Mouse (Mus musculus): ENCODE results near the gene Sytl2.

The Sytl2 gene

DNA sequence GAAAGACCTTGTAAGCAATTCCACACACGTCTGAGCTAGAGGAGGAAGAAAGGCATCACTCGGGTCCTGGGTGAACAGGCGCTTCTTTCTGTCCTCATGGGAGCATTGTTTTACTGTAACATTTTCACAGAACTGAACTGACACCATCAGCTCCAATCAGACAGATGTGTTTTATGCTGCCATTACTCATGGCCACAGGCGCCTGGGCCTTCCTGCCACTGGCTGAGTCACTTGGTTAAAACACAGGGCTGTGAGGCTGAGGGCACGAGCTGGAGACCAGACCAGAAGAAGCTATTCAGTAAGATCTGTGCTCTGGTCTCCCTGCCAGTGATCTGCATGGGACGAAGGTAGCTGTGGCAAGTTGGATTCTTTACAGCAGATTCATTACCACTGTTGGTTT is 6.0 kb downstream of the Sytl2 start:
- CTCF ChIA-PET: interaction anchor here (0.5 kb wide), 1 partner anchor 61 kb away, joined by 3 read pairs; no protein-coding TSS in a partner anchor

DNA sequence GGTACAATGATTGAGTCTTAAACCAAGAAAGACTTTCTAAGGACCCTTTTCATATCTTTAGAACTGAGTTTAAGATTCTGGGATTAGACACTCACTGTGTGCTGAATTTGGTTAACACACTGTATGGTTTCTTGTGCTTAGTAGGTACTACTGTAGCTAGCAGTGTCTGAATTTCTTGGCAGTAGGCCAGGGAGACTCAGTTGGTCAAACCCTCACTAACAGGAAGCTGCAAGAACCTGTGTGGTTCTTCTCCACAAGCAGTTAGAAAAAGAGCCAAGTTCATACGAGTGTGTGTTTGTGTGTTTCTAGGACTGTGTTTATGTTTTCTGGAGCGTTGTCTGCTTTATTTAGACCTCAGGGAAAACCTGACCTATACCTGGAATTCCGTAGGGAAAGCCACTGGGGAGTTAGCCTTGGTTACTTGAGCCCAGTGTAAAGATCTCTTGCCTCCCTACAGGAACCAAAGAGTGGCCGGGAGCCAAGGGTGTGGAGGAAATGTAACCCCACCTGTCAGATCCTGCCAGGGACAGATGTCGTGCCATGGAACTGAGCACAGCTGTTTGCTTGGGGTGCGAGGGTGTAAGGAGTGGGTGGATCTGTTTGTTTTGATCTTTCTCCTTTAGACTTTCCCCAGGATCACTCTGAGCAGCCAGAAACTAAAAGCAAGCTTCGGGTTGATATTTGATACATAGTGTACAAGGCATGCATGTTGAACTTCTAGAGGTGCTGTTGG is 10.3 kb downstream of the Sytl2 start:
- CTCF ChIA-PET: no interaction called here

DNA sequence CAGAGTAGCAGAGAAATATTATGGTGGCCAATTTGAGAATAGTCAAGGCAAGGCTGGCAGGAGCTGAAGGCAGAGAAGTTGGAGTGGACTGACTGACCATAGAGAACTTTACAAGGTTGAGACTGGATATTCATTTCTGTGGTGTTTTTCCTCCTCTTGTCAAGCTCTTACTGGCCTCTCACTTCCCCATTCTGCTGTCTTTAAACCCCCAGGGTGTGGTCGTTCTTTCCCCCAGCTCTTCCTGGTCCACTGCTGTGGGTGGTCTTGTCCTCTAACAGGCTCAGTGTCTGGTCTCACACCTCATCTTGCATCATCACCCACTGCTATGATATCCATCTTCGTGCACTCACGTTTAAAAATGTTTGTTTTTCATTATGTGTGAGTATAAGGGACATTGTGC is 11.4 kb downstream of the Sytl2 start:
- CTCF ChIA-PET: no interaction called here

DNA sequence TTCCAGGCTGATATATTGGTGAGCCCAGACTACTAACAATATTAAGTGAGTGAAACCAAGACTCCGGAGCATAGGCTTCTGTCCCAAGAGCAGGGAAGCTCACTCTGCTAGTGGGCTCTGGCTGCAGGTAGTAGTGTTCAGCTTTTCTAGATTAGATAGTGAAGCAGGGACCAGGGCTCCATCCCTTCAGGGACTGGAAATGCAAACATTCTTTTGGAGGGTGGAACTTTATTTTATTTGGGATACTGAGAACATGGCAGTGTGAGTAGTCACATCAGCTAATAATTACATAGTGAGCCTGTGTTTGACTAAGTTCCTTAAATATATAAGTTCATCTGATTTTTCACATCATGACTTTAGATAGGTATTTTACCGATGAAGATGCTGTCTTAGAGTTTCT is 14.8 kb downstream of the Sytl2 start:
- CTCF ChIA-PET: no interaction called here

DNA sequence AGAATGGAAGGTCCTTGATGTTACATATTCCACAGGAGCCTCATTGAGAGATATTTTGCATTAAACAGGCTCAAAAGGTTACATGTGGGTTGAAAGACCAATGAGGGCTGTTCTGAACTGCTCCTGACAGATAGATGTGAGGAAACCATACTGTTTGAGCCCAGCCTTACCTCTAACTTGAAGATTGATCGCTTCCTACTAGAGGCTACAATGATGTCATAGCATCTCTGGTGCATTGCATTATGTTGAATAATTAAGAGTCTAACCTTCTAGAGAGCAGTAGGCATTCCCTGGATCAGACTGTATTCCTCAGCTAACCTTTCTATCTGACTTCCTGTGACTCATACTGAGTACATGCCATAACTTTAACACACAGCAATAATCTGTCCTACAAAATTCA is 17.4 kb downstream of the Sytl2 start:
- CTCF ChIA-PET: no interaction called here

DNA sequence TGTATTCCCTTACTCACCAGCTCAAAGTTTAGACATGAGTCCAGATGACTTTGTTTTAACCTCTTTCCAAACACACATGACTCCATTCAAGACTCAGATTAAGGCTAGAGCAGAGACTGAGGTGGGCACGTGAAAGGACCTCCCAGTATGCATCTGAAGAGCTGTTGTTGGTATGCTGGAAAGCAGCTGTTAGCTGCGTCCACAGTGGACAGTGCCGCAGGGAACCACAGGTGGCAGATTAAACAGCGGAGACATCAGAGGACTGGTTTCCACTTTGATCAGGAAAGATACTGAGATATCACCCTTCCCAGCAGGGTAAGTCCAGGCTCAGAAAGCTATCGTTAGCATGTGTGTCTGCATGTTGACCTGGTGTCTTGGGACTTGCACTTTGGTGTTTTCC is 18.1 kb downstream of the Sytl2 start:
- CTCF ChIA-PET: no interaction called here

DNA sequence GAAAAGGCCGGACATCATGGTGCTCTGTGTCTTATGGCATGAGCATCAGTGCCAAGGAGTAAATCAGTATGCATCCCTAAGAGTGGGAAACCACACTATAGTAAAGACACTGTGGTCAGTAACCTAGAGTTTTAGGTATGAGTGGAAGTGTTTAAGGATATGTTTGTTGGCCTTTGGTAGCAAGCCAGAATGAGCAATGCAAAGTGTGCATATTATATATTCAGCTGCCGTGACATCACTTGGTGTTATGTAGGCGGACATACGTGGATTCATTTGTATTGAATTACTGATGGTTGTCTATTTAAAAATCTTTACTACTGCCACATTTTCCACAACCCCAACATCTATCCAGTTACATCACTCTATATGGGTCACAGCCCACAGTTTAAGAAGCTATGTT is 23.1 kb downstream of the Sytl2 start:
- CTCF ChIA-PET: no interaction called here

DNA sequence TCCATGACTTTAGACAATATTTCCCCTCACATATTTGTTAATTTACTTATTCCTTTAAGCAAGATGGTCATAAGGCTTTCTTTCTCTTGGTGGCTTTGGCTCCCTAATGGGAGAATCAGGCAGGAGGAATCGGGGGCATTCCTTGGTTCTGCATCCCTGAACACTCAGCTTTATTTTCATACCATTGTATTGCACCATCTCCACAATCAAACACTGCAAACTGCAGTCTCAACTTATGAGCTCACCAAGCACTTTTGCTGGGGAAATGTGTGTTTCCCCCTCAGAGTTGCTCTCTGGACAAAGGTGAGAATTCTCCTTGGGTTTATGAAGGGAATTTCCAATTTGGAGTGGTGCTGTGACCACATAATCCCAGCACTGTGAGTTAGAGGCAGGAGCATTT is 28.1 kb downstream of the Sytl2 start:
- CTCF ChIA-PET: no interaction called here

DNA sequence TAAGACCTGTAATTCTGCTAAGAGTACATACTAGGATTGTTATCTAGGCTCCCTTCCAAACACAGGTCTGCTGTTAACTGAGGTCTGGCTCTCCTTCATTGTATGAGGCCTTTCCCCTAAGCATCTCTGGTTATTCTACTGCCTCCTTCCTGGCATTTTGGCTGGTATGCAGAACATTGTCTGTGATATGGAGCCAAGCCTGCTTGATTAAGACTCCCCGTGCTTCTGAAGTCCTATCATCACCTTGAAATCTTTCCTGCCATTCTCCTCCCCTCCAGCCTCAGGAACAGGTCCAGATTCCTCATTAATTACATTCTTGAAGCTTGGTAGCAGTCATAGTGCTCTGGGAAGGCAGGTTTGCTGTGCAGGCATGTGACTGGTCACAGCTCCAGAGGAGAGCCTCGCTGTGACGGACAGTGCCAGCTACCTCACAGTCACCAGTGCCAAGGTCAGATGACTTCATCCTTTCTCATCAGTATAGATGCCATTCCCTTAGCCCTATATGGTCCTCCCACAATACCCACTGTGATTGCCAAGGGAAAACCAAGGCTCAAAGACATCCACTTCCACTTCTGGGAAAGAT is 30.5 kb downstream of the Sytl2 start:
- CTCF ChIA-PET: no interaction called here

DNA sequence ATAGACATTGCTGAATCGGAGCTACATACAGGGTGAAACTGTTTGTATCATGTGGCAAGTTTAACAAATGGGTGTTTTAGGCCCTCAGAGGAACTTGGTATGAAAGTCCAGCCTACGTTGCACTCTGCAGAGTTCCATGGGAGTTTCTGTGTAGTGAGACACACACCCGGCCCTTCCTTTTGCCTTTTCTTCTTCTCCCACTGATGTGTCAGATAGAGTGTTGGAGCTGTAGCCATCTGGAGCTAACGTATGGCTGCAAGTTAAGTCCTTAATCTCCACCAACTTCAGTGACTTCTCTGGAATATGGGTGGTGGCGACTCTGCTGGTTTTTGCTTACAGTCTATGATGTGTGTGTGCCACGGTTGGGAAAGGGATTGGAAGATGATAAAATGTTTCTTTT is 32.3 kb downstream of the Sytl2 start:
- CTCF ChIA-PET: no interaction called here

DNA sequence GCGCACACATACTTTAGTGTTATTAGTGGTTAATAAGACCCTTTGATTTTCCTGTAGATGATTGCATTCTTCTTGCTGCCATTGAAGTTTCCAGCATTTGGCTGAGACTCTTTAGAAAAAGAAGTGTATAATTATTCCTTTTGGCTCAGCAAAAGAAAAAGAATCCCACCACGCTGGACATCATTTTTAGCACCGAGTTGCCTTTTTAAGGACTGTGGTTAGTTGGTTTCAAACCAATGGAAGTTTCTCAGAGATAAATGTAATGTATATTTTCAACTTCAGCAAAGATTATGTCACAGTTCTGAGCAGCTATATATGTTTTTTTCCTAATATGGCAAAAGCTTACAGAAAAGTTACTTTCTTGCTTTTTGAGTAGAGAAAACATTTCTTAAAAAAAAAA is 32.8 kb downstream of the Sytl2 start:
- CTCF ChIA-PET: no interaction called here

DNA sequence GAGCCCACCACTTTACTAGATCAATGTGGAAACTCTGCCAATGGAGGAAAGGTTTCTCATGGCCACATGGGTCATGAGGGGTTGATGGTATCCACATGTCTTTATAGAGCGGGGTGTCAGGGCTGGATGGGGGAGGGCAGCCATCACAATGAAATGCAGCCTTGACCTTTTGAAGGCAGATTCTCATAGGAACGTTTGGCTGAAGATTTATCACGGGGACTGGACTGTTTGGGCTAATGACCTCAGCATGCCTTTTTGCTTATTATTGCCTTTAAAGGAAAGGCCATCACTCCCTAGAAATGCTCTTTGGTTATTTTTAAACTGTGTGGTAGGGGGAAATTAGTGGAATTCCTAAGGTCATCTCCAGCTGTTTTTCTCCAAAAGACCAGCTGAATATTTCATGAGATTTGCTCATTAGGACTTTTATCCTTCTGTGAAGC is 33.7 kb downstream of the Sytl2 start:
- CTCF ChIA-PET: no interaction called here

DNA sequence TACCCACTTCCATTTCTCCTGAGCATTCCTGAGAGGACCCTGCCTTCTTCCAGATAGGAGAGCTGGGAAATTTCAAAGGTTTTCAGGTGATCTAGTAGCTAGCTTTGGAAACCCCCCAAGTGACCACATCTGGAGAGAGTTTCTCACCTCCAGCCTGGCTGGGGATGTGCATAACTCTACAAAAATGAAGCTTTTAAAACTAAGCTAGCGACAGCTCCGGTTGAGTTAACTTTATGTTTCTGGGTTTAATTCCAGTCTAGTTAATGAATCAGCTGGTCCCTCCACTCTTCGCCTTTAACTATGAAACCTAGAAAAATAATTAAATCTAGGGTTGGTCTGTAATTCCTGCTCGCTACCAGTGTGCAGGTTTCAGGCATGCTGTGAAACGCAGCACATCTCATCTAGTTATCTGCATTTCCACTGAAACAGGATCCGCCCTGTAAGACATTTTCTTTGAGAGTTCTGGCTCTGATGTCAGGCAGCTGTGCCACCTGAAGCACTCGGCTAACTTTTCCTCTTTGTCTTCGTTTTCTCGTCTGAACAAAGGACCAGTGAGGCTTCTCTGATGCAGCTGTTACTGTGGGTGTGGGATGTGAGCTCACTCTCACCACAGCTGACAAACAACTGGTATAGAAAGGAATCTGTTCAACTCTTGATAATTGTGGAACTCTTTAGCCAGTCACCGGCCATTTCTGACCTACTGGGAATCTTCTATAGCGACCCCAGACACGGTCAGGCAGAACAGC is 39.3 kb downstream of the Sytl2 start:
- CTCF ChIA-PET: no interaction called here

DNA sequence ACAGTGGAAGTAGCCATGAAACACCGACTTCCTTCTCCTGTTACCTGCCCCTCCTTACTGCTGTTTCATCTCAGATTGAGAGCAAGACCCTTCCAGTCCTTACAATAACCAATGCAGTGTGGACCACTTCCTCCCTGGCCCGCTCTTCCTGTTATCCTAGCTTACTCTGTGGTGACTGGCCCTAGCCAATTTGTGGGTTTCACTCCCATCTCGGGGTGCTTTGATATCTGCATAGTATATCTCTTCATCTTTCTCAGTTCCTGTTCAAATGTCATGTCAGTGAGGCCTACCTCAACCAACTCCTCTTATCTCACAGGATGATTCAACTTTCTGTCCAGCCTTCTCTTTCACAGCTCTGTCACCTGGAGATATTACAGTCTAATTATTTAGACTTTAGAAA is 42.9 kb downstream of the Sytl2 start:
- CTCF ChIA-PET: no interaction called here

DNA sequence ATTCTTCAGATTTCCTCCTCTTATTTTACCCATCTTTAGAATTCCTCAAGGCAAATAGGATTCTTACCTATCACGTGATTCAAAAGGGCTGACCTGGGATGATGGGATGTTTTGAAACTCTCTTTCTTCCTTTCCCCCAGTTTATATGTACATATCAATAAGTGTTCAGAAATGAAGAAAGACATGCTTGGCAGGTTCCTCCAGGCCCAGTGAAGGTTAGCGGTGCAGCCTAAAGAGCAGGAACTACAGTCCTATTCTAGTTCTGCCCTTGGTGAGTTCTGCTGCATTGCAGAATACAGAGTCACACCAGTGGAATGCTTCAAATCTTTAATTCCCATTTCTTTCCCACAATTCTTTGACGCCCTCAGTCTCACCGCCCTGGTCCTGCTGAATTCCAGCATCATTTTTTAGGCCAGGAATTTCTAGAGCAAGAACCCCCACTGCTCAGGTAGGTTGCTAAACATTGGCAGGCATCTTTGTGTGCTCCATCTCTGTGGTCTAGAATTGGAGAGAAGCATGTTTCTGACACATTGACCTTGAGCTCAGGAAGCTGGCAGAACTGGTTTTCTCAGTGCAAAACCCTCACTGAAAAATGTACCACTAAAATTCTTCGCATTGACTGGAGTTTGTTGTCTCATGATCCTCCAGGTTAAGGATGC is 45.9 kb downstream of the Sytl2 start:
- CTCF ChIA-PET: no interaction called here

DNA sequence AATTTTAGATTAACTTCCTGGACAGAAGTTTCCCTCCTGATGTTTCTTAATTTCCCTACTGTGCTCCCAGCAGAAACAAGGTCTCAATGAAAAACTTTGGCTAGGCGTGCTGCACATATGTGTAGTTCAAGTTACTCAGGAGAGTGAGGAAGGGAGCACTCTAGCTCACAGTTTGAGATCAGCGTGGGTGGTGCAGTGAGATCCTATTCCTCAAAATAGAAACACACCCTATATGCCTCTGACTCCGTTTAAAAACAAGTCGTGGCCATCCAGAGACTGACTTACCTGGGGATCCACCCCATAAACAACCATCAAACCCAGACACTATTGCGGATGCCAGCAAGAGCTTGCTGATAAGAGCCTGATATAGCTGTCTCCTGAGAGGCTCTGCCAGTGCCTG is 47.0 kb downstream of the Sytl2 start:
- CTCF ChIA-PET: no interaction called here

DNA sequence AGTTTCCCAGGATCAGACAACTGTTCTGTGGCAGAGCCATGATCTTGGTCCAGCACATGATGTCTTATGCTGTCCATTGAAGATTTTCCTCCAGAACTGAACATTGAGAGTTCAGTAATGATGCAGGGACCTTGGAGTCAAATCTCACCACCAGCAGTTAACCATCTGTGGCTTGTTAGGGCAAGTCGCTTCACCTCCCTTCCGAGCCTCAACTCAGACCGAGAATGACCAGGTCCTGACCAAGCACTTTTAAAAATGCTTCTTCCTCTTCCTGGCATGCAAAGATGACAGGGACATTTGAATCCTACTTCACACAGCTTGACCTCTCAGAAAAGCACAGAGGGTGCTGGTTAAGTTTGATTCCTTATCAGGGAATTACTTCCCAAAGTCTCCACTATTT is 50.1 kb downstream of the Sytl2 start:
- CTCF ChIA-PET: no interaction called here

DNA sequence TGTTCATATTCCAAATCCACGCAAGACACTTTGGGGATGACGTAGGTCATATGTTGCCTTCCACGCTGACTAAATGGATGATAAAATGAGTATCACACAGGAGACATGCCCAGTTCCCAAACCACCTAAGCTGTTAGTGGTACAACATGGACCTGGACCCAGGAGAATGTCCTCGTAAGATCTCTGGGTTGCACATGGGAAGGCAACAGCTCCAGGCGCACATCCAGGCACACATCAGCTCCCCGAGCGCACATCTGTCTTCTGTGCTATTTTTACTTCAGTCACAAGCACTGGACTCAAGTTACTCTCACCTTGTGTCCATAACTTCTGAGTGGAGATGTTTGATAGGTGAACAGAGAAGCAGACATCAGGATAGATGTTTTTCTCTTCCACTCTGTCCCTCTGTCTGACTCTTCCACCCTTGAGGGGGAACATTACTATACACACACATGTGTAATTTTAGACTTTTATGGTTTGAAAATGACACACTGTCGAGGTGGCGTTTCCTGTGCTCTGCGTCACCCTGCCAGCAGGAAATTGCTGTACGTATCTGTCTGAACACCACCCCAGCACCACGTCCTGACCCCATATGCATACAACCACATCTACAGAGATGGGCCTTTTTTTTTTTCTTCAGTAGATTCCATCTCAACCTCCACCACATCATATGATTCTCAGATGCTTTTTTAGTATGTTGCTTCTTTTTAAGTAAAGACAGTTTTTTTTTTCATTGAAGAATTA is 51.6 kb downstream of the Sytl2 start:
- CTCF ChIA-PET: no interaction called here

DNA sequence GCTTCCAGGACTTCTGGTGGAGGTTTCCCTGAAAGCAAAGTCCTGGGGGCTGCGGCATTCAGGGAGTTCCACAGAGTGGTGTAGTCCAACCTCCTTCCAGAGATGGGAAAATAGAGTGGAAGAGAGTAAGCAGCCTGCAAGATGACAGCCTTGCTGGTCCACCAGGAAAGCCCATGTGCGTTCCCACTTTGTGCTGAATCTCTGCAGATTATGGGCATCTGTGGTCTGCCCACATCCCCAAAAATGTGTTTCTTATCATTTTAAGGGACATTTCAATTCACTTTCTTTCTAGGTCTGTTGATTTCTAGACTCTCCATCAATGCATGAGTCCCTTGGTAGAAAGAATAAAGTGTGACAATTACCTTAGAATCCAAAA is 52.2 kb downstream of the Sytl2 start:
- CTCF ChIA-PET: no interaction called here

DNA sequence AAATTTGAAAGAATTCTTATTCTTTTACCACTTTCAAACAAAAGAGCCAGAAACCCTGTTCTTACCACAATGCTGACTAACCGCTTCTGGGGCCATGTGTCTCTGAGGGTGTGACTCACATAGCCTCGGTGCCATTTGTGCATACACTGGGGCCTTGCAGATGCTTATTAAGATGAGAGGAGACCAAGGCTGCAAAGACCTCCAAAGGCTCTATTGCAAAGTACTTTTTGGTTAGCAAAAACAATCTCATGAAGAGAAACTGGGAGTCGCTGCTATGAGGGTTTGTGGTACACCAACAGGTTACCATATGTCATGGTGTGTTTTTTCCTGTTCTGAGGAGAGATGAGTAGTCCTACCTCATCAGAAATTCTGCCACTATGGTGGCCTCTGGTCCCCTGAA is 53.4 kb downstream of the Sytl2 start:
- CTCF ChIA-PET: no interaction called here

DNA sequence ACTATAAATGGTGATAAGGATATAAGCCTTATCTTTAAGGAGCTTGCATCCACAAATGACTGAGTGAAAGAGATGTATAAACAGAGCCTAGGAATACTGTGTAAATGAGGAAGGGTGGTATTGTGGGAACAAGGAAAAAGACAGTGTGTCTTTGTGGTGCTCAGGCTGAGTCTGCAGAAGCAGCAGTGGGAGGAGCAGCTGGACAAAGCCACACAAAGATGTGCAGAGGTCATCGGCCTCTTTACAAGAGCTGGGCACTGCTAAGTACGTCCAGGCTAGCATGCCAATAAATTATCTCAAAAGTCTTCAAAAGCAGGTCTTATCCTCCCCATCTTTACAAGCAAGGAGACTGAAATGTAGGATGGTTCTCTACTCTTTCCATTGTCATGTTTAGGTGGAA is 53.9 kb downstream of the Sytl2 start:
- CTCF ChIA-PET: no interaction called here

DNA sequence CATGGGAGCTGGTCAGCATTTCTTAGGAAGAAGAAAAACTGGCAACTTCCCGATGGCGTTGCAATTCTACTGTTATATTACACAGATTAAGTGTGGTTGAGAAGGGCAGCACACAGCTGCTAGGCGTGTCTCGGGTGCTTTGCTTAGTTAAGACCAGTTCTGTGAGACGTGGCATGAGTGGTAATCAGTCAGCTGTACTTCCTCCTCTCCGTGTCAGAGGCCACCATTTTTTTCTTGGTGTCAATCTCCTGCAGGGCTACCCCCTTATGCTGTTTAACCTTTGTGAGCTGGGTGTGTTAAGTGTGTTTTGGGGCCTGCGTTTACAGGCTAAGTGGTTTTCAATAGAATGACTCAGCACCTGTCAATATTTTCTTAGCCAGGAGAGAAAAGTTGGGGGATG is 60.7 kb downstream of the Sytl2 start:
- CTCF ChIA-PET: no interaction called here
